Mouse (Mus musculus): ENCODE results near the gene Epor.

Epor gene

GRCm38 (mm10) chr9:21936692-21937570, 26.4 kb downstream of the Epor start, which contains the start of gene Plppr2:
TSS of gene Plppr2 (plus strand) at chr9:21937033.
- in situ Hi-C loops (cut with MboI), result no loop called here

- in situ Hi-C loops (cut with MboI), result no loop called here
Measured at GRCm38 (mm10) chr9:21935466-21936131, 27.7 kb downstream of the Epor start.

GRCm38 (mm10) chr9:21934021-21934420, 29.3 kb downstream of the Epor start:
- in situ Hi-C loops (cut with MboI), result no loop called here

GRCm38 (mm10) chr9:21932445-21933137, 30.7 kb downstream of the Epor start:
- in situ Hi-C loops (cut with MboI), result no loop called here

- in situ Hi-C loops (cut with MboI), result no loop called here
Measured at GRCm38 (mm10) chr9:21932006-21932405, 31.3 kb downstream of the Epor start.

GRCm38 (mm10) chr9:21929208-21929607, 34.1 kb downstream of the Epor start:
- in situ Hi-C loops (cut with MboI), result no loop called here

GRCm38 (mm10) chr9:21927208-21927753, 36.0 kb downstream of the Epor start, which contains the start of the genes Ccdc159 and Tmem205:
TSS of gene Ccdc159 (plus strand) at chr9:21927471.
TSS of gene Tmem205 (minus strand) at chr9:21927556.
- in situ Hi-C loops (cut with MboI), result no loop called here

GRCm38 (mm10) chr9:21926784-21927183, 36.5 kb downstream of the Epor start:
- in situ Hi-C loops (cut with MboI), result no loop called here

- in situ Hi-C loops (cut with MboI), result no loop called here
Measured at GRCm38 (mm10) chr9:21926155-21926554, 37.2 kb downstream of the Epor start.

GRCm38 (mm10) chr9:21925506-21925905, 37.8 kb downstream of the Epor start:
- in situ Hi-C loops (cut with MboI), result no loop called here

- in situ Hi-C loops (cut with MboI), result no loop called here
Measured at GRCm38 (mm10) chr9:21925034-21925433, 38.3 kb downstream of the Epor start.

- in situ Hi-C loops (cut with MboI), result no loop called here
Measured at GRCm38 (mm10) chr9:21924099-21924493, 39.2 kb downstream of the Epor start.

- in situ Hi-C loops (cut with MboI), result no loop called here
Measured at GRCm38 (mm10) chr9:21923490-21924098, 39.7 kb downstream of the Epor start.

- in situ Hi-C loops (cut with MboI), result no loop called here
Measured at GRCm38 (mm10) chr9:21923036-21923435, 40.3 kb downstream of the Epor start.

- in situ Hi-C loops (cut with MboI), result no loop called here
Measured at GRCm38 (mm10) chr9:21918692-21919384, 44.5 kb downstream of the Epor start.

GRCm38 (mm10) chr9:21918035-21918592, 45.2 kb downstream of the Epor start, which contains the start of gene Rab3d:
TSS of gene Rab3d (minus strand) at chr9:21918192.
- in situ Hi-C loops (cut with MboI), result no loop called here

- in situ Hi-C loops (cut with MboI), result no loop called here
Measured at GRCm38 (mm10) chr9:21917493-21918034, 45.7 kb downstream of the Epor start.

GRCm38 (mm10) chr9:21916851-21917492, 46.3 kb downstream of the Epor start:
- in situ Hi-C loops (cut with MboI), result no loop called here

GRCm38 (mm10) chr9:21909474-21910223, 53.7 kb downstream of the Epor start:
- in situ Hi-C loops (cut with MboI), result no loop called here

Measured in mature B cell (primary cell).